Mouse (Mus musculus) stomach, postnatal 0 days (tissue): Measurements from ENCODE around the gene Rhcg.

Experiments
- CTCF ChIP-seq: IDR thresholded peaks from 2 replicates; pipeline ENCODE4 v1.5.1; 2016; ENCODE audit warnings: antibody characterized with exemption, low read depth, mild to moderate bottlenecking, moderate library complexity
- EP300 ChIP-seq: optimal IDR thresholded peaks from 2 replicates; pipeline ENCODE3; 2016; ENCODE audit warnings: antibody characterized with exemption

GRCm38 (mm10) chr7:79659578-79660290 is 42.3 kb upstream of the Rhcg start, which contains the start of gene Ticrr:
- no peak for TF ChIP-seq CTCF
- TF ChIP-seq EP300 = no peak
